Mouse (Mus musculus): ENCODE results near the gene Smg5.

DNA sequence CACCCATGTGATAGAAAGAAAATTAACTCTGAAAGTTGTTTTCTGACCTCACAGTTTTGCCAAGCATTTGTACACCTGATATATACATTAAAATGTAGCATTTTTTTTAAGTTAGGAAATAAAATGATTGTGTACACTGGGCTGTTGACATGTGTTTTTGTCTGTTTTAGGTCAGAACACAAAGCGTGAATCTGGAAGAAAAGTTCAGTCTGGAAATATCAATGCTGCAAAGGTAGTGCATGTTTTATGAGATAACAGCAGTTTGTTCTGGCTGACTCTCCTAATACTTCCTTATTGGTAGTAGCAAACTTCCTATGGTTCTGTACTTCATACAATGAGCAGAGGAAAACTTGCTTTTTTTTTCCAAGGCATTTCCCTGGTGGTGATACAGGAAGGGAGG lies 36.9 kb upstream of the Smg5 start:
- TF ChIP-seq GATA1 (IDR thresholded peaks at IDR 0.05; ENCODE audit: borderline replicate concordance, low read length), result no peak
- no peak for TF ChIP-seq FLI1 (IDR thresholded peaks at IDR 0.05; ENCODE audit: low read length)

Measured in megakaryocyte, embryonic 14.5 days (primary cell).